Mouse (Mus musculus) testis, postnatal 10 days (tissue): ENCODE measurements around the gene Sf3b6.
"Not testable (repeated sequence)": the region's sequence is repeated elsewhere in the genome, so short reads cannot be mapped to it uniquely, and the experiment has no call there.

Source experiments
- DNase-seq: peaks from one replicate; pipeline ENCODE4 v3.0.0; 2021; ENCODE audit warnings: low spot score

The Sf3b6 gene

DNA sequence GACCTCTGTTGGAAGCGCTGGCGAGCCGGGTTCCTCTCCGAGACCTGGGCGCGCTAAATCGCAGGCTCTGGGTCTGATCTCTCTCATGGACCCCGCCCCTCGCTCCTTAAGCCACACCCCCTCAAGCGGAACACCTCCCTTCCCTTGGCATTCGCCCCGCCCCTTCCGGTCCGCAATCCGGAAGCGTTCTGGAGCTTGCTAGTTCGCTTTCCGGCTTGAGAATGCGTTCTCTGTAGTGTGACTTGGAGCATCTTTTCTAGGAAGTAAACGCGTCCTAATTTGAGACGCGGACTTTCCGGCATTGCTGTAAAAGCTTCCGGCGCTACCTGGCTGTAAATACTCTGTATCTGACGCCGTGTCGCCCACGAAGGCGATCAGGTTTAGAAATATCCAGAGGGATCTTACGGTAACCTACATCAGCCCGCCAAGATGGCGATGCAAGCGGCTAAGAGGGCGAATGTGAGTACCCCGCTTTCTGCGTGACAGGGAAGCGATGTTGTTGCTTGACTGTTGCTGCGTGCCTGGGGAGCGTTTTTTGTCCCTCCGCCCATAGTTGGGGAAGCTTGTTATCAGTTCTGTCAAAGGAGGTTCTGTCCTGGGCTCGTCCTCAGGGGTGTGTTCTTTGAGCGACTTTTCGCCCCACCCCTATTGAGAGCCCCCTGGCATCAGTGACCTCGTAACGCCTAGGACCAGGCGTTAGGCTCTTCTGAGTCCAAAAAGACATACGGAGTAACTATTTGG lies at the start of gene Sf3b6:
Gene Sf3b6, plus strand, starts transcription at position 184 of the 741 bp plus-strand sequence.
- peak; percentile 100 for DNase-seq

DNA sequence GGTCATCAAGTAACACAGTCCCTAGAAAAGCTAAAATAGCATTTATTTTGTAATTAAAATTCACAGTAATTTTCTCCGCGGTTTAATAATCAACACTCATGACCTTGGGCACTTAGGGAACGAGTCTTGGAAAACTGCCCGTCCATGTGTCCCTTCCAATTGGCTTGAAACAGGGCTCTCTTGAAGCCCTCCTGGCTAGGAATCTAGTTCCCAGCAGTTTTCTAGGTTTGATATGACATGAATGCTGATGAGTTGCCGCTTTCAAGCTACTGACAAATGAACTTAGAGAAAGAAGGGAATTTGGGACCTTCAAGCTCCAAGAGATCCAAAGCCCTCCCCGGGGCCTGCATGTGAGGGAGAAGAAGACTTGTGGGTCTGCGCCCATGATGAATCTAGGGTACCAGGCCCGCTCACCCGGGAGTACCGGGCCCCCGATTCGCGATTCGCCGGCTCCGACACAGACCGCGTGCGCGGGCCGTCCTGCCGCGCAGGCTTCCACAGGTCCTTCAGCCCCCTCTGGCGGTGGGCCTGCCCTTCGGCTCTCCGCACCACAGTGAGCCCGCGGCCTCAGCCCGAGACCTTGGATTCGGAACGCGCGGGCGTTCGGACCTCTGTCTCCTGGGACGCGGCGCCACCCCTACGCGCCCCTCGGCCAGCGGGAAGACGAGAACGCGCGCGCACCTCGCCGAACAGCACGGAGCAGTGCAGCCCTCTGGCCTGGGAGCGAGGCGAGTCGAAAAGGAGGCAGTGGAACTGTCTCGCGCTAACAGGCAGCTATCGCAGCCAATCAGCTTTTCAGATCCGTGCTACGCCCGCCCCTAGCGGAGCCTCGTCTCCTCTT lies 48.6 kb upstream of the Sf3b6 start, which contains the start of the genes Pfn4 and Fam228b:
Gene Pfn4, plus strand, starts transcription at position 531 of the 841 bp plus-strand sequence.
Gene Fam228b, minus strand, starts transcription at position 776 of the 841 bp plus-strand sequence.
- DNase-seq: peak; percentile 97

DNA sequence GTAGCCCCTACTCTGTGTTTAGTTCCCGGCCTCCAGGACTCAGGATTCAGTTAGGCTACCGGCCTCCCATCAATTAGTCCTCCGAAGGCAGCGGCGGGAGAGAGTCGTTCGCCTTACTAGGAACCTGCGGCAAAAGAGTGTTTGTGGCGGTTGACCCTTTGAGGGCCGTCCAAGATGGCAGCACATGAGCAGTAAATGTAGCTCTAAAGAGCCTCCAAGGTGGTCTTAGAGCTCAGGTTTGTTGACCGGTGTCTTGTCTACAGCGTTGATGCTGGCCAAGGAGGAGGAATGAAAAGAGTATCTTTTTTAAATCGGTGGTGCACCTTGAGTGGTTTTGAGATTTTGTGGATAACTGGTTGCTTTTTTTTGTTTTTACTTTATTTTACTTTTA lies 48.0 kb upstream of the Sf3b6 start:
- DNase-seq: no peak

DNA sequence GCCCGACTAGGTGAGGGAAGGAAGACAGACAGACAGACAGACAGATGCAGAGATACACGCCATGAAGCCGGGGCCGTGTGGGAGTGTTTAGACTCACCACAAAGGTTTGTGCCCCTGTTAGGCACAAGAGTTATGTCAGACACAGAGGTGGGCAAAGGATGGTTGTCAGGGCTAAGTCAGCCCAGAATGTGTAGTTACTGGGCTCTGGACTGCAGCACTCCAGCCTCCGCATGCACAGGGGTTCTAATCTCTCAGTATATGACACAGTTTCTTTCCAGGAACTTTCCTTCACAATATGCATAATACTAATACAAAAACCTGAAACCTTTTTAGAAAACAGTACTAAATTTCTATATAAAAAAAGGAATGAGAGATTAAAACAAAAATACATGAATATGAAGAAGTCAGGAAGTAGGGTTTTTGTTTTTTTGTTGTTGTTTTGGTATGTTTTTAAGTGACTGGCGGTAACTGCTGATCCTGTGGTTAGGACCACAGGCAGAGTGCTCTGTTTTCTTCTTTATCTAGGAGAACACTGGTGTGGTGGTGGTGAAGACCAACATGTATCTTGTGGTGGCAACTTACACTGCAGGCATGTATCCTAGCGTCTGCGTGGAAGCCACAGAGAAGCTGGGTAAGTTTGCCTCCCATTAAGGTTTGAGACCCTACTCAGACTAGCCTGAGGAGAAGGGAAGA lies 42.3 kb upstream of the Sf3b6 start:
- no peak for DNase-seq

DNA sequence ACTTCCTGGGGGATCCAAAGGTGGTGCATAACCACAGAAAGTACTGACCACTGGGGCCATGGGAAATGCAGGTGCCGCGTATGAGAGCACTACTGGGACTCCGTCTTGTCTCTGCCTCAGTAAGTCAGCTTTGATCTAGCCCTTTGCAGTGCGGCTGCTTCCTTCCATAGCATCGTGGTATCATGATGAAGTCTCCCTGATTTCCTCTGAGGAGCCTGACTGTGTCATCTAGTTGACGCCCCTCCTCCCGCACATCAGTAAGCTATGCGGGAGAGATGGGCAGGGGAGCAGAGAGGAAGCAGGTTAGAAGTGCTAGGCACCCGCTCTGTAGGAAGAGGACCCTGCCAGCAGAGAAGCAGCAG lies 41.8 kb upstream of the Sf3b6 start:
- DNase-seq: no peak

DNA sequence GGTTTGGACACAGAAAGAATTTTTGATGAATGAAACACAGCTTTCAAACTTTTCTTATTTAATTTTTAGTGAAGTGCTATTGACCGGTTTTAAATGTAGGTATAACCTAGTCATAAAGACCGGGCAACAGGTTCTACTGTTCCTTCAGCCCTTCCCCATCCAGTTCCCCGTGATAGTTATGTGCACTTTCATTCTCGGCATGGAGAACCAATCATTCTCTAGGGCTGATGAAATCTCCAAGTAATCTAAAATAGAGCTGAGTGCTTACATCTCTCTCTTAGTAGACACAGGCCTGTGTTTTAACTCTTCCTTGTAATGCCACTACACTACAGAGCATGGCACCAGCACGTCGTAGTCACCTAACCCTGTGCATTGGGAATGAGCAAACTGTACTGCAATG lies 39.6 kb upstream of the Sf3b6 start:
- DNase-seq: no peak

DNA sequence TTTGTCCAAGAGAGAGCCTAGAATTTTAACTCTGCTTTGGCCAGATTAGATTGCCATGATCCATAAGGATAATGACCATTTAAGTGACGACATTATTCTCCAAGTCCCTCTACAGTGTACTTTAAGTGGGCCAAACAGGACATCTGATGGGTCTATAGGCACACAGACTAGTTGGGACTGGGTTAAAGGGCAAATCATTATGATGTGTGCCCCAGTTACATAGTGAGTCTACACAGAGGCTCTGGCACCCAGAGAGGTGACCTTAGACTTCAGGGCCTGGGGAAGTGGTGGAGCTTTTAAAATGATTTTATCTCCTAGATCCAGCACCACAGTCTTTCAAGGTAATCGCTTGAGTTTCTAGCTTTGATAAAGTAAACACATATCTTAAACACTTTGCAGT lies 37.1 kb upstream of the Sf3b6 start:
- DNase-seq: no peak

DNA sequence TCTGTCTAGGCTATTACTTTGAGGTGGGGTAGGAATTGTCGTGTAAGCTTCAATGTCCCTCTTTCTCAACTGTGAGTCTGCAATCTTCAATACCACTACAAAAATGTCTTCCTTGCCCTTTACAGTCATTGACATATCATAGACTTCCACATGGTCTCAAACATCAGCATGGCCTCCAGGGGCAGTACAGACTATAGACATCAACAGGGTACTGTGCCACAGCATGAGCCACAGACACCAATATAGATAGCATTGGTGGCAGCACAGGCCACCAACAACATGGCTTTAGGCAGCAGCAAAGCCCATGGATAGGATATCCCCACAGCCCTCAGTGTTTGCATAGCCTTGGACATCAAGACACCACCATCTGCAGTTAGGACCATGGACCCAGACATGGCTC lies 36.1 kb upstream of the Sf3b6 start:
- no peak for DNase-seq

DNA sequence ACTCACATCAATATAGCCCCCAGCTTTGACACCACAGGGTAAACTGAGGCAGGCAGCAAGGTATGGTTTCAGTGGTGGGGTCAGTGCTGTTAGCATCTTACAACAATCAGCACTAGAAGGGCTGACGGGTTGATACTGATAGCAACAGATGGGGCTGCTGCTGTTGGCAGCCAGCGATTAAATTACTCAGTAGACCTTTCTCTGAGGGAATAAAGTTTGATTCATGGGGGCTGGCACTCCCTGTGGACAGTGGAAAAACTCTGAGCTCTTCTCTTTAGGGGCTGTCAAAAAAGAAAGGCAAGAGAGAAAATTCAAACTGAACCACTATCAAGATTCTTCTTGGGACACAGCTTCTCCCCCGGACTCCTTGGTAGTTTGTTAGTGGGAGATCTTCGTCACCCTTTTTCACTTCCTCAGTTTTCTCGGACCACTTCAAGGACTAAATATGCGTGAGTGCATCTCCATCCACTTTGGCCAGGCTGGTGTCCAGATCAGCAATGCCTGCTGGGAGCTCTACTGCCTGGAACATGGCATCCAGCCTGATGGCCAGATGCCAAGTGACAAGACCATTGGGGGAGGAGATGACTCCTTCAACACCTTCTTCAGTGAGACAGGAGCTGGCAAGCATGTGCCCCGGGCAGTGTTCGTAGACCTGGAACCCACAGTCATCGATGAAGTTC lies 35.5 kb upstream of the Sf3b6 start:
- DNase-seq: not testable (repeated sequence)

DNA sequence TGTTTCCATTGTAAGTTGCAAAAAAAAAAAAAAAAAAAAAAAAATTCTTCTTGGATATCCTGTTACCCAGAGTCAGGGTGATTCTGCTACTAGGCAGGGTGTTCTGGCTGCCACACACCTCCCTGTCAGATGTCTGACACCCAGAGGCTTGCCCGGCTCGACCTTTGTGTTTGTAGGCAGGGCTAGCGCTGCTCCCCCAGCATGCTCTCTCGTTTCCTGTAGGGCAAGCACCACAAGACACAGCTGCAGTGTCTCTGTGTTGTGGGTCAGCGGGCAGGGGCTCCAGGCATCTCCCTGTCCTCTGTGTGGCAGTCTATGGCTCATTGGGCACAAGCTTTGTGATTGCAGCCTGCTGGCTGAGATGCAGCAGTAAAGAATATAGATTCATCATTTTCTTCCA lies 33.7 kb upstream of the Sf3b6 start:
- no peak for DNase-seq

DNA sequence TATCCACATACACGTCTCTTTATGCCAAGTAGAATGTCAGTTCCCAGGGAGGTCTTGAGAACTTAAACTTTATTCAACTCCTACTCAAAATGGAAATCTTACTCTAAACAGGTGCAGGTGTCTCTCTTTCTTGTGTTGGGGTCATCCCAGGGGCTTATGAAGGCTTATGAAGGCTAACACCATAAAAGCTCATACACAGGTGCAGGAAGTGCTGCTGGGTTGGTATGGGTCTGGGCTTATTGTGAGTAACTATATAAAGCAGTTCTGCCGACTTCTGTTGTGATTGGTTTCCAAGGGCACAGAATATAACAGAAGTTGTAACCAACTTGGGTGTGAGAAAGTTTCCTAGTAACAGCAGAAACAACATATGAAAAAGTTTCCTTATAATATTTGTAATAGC lies 32.9 kb upstream of the Sf3b6 start:
- DNase-seq: no peak

DNA sequence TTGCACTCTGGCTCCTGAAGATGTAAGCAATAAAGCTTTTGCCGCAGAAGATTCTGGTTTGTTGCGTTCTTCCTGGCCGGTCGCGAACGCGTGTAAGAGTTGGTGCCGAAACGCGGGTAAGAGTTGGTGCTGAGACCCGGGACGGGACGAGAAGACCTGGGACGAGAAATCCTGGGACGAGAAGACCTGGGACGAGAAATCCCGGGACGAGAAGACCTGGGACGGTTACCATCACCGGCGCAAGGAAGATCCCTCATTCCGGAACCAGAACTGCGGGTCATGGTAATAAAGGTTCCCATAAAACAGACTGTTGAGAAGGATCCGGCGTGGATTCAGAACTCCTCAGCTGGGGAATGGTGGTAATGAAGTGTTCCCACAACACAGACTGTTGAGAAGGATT lies 29.2 kb upstream of the Sf3b6 start:
- DNase-seq: not testable (repeated sequence)

DNA sequence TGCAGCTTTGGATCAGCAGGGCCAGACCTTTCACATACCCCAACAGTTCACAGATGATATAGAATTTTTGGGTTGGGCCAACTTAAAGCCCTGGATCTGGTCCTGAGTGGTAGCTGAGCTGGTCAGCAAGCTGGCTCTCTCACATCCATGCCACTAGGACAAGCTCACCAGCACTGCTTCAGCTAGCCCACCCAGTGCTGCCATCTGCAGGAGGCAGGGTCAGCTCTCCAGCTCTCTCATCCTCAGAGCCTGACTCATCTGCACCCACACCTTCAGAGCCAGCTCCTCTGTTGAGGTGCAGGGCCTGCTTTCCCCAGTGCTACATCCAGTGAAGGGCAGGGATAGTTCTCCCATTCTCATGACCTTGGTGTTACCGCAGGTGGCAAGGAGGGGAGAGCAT lies 23.6 kb upstream of the Sf3b6 start:
- DNase-seq: peak; percentile 56

DNA sequence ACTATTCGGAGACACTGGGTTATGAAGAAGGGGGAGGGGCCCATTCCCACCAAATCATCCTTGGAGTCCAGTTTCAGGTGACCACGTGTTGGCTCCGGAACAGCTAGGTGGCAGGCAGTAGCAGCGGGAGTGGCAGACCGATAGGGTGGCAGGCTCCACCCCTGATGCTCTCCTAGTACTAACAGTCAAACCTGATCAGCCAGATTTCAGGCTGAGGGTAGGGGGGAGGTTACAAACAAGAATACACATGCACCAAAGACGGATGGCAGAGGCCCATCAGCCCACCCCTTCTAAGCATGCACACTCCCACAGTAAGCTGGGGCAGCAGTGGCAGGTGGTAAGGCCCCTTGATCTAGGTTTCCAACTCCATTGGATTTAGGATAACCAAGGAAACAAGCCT lies 19.9 kb upstream of the Sf3b6 start:
- not testable (repeated sequence) for DNase-seq

DNA sequence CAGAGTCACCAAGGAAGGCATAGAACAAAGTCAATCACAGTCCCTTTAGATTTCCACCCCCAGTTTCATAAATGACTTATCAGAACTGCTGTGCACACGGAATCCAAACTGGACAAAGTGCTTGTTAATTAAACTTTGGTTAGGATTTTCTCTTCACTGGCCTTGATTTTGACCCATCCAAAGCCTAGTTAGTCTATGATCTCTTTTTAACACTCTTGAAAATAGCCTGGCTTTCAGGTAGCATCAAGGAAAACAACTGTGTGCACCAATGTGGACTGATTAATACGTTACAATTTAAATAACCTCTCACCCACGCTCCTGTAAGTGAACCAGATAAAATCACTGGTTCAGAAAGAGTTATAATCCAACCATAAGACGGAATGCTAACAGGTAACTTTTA lies 6.3 kb upstream of the Sf3b6 start:
- no peak for DNase-seq

DNA sequence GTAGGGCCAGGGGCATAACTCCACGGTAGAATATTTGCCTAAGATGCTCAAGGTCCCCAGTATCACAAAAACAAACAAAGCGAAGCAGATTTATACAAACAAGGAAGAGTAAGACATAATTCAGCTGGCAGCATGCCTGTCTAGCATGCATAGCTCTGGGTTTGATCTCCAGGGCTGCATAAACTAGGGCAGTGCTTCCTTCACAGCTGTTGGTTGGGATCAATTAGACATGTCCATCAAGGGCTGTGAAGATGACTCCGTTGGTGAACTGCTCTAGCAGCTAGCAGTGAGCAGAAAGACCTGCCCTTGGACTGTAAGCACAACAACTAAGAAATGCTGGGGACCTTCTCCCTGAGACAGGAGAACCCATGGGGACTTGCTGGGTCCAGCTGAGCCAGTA lies 5.6 kb upstream of the Sf3b6 start:
- no peak for DNase-seq

DNA sequence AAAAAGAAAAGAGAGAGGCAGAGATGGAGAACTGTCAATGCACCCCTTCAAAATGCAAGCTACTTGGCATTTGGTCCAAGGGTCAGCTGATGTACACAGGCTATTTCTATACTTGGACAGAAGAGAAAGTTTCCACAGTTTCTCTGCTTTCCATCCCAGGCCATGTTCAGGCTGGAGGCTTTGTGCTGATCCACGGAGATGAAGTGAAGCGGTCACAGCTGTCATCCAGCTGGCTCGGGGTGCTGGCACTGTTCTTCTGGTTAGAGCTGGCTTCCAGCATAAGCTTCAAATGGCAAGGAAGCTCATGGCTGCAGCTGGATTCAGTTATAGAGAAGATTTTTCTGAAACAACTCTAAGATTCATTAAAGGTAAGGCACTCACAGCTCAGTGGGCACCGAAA lies 3.7 kb upstream of the Sf3b6 start:
- DNase-seq: no peak

DNA sequence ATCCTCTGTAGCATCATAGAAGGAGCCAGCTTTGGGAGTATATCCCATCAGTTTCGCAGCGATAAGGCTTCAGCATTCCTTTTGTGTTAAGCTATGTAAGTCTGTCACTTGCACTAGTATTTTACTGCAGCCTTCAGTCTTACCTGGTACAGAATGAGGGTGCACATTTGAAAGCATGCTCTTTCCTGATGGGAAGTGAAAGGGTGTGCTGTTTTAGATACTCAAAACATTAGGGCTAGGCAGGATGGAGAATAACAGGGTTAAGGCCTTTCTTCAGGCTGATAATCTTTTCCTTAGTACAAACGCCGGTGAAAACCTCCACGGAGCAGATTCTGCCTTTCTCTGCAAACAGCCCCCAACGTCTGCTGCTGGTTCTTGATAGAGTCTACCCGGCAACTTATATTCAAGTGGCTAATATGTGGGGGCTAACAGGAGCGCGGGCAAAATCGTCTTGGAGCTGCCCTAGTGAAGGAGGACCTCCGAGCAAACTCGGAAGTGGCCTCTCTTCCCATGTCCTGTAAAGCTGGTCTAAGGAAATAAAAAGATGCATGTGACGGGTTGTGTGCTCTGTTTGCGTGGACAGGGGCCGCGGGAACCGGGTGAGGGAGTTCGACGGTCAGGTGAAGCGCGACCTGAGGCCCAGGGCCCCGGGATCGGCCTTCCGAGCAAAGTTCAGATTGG lies 524 bp upstream of the Sf3b6 start:
- no peak for DNase-seq

DNA sequence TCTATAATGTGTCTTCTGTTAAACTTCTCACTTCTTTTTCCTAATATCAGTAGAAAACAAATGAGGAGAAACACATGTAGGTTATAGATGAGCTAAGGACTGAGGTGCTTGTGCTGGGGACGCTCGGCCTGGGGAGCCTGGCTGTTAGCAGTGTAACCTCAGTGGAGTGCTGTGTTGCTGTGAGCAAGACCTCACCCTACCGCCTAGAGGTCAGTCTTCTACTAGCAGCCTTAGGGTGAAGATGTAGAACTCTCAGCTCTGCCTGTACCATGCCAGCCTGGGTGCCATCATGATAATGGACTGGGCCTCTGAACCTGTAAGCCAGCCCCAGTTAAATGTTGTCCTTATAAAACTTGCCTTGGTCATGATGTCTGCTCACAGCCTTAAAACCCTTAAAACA lies 9.9 kb downstream of the Sf3b6 start:
- DNase-seq: no peak

DNA sequence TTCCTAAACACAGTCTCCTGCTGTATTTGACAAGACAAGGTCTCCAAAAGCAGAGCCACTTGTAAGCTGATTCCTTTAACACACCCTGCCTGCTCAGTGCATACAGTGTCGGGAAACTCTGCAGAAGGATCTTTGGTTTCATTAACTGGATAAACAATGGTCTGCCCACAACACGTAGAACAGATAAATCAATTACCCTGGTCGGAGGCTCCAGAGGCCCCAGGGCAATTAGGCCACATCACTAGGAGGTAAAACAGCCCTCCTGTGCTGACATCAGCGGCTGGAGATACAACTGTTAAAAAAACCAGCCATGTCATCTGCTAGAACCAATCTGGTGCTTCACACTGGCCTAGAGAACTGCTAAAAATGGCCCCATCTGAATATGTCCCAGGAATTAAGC lies 19.6 kb downstream of the Sf3b6 start:
- peak; percentile 20 for DNase-seq

DNA sequence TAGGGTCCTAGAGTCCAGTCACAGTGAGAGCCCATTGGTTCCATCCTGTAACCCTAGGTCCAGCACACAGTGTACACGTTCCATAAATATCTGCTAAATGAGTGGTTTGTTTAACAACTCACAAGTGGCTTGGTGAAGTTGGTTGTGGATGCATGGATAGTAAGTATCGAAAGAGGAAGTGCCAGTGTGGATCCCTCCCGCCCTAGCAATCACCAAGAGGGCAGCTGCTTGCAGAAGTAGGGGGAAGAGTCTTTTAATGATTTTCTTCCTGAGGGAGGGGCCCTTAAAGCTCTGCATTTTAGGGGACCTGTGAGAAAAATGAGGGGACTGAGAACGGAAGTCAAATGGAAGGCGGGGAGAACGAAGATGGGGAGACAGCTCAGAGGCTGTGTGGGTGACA lies 22.7 kb downstream of the Sf3b6 start:
- peak; percentile 27 for DNase-seq

DNA sequence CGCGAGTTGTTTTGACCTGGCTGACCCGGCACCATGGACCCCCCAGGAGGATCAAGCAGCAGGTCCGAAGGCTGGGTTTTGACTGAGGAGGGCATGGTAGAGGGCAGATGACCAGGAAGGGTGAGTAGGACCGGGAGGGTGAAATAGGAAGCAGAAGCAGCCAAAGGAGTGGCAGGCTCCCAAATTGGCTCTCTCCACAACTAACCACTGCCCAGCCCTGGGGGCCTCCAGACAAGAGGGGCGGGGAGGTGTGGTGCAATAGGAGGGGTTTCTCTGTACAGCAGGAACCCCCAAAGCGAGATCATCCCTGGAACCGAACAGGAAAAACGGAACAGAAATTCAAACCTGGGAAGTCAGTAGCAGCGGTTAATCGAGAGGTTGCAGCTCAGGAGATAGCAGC lies 23.4 kb downstream of the Sf3b6 start:
- DNase-seq: peak; percentile 39
